Mouse (Mus musculus) embryonic fibroblast, embryonic 13.5 days (primary cell): Measurements from ENCODE around the gene Parn.

Experiments used
- CTCF ChIP-seq: IDR thresholded peaks from 2 replicates; pipeline ENCODE4 v1.5.1; 2011; ENCODE audit warnings: mild to moderate bottlenecking, control low read depth, low read length, moderate library complexity, borderline replicate concordance; ENCODE audit not compliant: insufficient read depth
- POLR2A ChIP-seq: IDR thresholded peaks from 2 replicates; pipeline ENCODE4 v1.6.1; 2011; ENCODE audit warnings: low read depth, mild to moderate bottlenecking, control low read depth, low read length, moderate library complexity

DNA sequence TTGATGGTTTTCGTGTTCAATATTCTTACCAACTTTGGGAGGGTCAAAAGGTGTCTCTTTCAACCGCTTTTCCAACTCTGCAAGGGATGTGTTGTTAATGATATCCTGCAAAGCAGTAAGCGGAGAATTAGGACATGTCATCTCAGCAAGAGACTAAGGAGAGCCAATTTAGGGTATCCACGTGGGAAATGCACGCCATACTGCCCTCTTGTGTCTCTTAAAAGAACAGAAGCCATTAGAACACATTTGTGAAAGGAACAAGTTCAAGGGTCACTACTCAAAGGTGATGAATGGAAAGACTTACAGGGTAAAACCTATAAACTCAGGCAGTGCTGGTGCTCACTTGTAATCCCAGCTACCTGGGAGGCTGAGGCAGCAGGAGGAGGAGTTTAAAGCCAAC is 39.6 kb downstream of the Parn start:
- TF ChIP-seq CTCF, result no peak
- TF ChIP-seq POLR2A, result no peak
